Mouse (Mus musculus): ENCODE results near the gene Myo19. TPM values are rescaled to one million over a fixed set of nuclear protein-coding genes. Genes with fewer than 3 reads are reported as not detected.

The Myo19 gene
- polyA plus RNA-seq, 1 experiment: 5.3 TPM

DNA sequence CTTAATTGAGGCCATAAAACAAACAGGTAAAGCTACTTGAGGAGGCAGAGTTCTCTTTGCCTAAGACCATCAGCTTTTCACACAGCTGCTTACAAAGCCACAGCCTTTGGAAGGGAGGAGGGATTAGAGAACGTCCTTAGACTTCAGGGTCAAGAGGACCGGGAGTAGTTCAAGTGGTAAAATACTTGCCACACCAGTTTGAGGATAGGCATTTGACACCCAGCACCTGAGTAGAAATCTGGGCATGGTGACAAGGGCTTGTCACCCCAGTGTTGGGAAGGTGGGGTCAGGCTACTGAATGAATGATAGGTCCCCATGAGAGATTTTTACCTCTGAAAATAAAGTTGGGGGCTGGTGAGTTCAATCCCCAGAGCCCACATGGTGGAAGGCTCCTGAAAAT is 72.7 kb downstream of the Myo19 start:
- Histone ChIP-seq H3K4me1 (ENCODE audit: control insufficient read depth, insufficient read depth, insufficient read length) (no peaks in the 10 kb centered on the region), H3K27me3 (ENCODE audit: control insufficient read depth, insufficient read depth, low read length) (peaks cover 4% of the 10 kb centered on the region; the same call in 1 of the 2 replicates), H3K4me3 (ENCODE audit: extremely low read depth, insufficient read depth, insufficient read length) (no peak overlapping the region), H3K36me3 (ENCODE audit: control insufficient read depth, insufficient read depth, low read length) (no peaks in the 10 kb centered on the region), H3K27ac (ENCODE audit: insufficient read depth, low read length) (no peak overlapping the region)
- no peak for DNase-seq (ENCODE audit: low read depth in 1 of 2, low spot score in 2 of 2)
- TF ChIP-seq POLR2A (IDR thresholded peaks at IDR 0.05; ENCODE audit: low read depth, low read length) (no peak), CTCF (IDR thresholded peaks at IDR 0.05; ENCODE audit: extremely low read depth, insufficient read depth, insufficient read length, insufficient replicate concordance) (no peak)
- WGBS: 56% methylated on average over 2 of the region's 2 CpGs

DNA sequence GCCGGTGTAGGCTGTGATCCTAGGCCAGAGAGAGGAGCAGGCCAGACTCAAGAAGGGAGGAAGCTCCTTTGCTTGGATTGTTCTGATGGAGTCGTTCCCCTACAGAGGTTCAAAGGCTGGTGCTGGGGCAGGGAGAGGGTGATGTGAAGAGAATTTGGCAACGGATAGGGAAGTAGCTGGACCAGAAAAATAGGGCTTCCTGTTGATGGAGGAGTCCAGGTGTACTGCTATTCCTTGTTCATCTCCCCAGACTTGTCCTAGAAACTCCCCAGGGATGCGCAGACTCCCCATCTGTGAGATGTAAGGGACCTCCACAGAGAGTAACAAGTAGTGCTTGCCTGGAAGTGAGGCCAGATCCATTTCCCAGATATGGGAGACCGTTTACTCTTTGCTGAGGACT is 76.5 kb downstream of the Myo19 start:
- H3K36me3 ChIP-seq (ENCODE audit: control insufficient read depth, insufficient read depth, low read length): no peaks in the 10 kb centered on the region
- no peak for TF ChIP-seq CTCF (IDR thresholded peaks at IDR 0.05; ENCODE audit: extremely low read depth, insufficient read depth, insufficient read length, insufficient replicate concordance)
- no peak for TF ChIP-seq POLR2A (IDR thresholded peaks at IDR 0.05; ENCODE audit: low read depth, low read length)
- peaks cover 10% of the 10 kb centered on the region for H3K27me3 ChIP-seq (ENCODE audit: control insufficient read depth, insufficient read depth, low read length)
- H3K27ac ChIP-seq (ENCODE audit: insufficient read depth, low read length): no peak overlapping the region
- 24% methylated on average over 5 of the region's 5 CpGs for WGBS
- no peaks in the 10 kb centered on the region for H3K4me1 ChIP-seq (ENCODE audit: control insufficient read depth, insufficient read depth, insufficient read length)
- no peak for DNase-seq (ENCODE audit: low read depth in 1 of 2, low spot score in 2 of 2)
- H3K4me3 ChIP-seq (ENCODE audit: extremely low read depth, insufficient read depth, insufficient read length): no peak overlapping the region

DNA sequence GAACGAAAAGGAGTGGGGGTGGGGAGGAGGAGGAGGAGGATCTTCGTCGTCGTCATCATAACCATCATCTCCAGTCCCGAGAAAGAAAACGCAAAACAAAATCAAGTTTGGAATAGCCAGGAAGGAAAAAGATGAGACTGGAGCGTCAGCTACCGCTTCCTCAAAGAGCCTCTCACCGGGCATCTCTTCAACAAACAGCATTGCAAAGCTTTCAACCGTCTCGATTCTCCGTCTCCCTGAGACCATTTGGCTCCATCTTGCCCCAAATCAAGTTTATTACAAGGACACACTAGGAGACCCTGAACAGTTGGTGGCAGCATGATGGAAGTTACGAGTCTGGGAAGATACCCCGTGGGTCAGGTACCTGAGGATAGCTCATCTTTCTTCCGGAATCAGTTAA is 77.2 kb downstream of the Myo19 start:
- WGBS: 9% methylated on average over 15 of the region's 15 CpGs
- no peak overlapping the region for H3K4me3 ChIP-seq (ENCODE audit: extremely low read depth, insufficient read depth, insufficient read length)
- H3K4me1 ChIP-seq (ENCODE audit: control insufficient read depth, insufficient read depth, insufficient read length): no peaks in the 10 kb centered on the region
- H3K27me3 ChIP-seq (ENCODE audit: control insufficient read depth, insufficient read depth, low read length): peaks cover 10% of the 10 kb centered on the region
- no peak overlapping the region for H3K27ac ChIP-seq (ENCODE audit: insufficient read depth, low read length)
- no peaks in the 10 kb centered on the region for H3K36me3 ChIP-seq (ENCODE audit: control insufficient read depth, insufficient read depth, low read length)
- TF ChIP-seq POLR2A (IDR thresholded peaks at IDR 0.05; ENCODE audit: low read depth, low read length) (no peak), CTCF (IDR thresholded peaks at IDR 0.05; ENCODE audit: extremely low read depth, insufficient read depth, insufficient read length, insufficient replicate concordance) (no peak)
- DNase-seq (ENCODE audit: low read depth in 1 of 2, low spot score in 2 of 2): no peak

DNA sequence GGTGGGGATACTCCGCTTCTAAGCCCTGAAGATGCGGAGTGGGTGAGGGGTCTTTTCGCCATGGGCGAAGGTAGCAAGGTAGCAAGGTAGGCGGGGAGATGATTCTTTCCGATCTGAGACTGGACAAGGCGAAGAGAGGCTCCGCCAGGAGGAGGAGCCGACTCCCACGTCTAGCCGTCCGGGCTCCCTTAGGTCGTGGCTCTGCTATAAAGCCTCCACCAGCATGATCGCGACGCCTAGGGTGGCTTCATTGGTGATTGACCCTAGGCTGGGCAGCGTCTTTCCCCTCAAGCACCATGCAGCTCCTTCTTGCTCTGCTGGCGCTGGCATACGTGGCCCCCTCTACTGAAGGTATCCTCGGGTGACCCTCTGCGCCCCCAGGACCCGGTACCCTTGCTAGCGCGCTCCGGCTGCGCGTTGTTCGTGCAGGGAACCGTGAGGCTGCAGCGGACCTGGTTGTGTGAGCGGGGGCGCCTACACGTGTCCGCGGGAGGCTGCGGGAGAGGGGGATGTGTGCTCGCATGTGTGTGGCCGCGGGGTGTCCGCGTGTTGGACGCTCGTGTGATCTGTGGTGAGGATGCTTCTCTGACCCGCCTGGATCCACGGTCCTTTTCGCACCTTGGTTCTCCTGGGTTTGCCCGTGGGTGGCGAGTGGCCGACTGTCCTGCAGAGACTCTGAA is 77.8 kb downstream of the Myo19 start, which contains the start of gene Car4:
Car4 (plus strand) TSS at position 196 of the 680 bp plus-strand sequence.
- TF ChIP-seq POLR2A (IDR thresholded peaks at IDR 0.05; ENCODE audit: low read depth, low read length): no peak
- TF ChIP-seq CTCF (IDR thresholded peaks at IDR 0.05; ENCODE audit: extremely low read depth, insufficient read depth, insufficient read length, insufficient replicate concordance): no peak
- 5% methylated on average over 49 of the region's 49 CpGs for WGBS
- Histone ChIP-seq H3K36me3 (ENCODE audit: control insufficient read depth, insufficient read depth, low read length) (no peaks in the 10 kb centered on the region), H3K4me3 (ENCODE audit: extremely low read depth, insufficient read depth, insufficient read length) (no peak within 1 kb of the TSS), H3K27me3 (ENCODE audit: control insufficient read depth, insufficient read depth, low read length) (peaks cover 10% of the 10 kb centered on the region), H3K4me1 (ENCODE audit: control insufficient read depth, insufficient read depth, insufficient read length) (no peaks in the 10 kb centered on the region), H3K27ac (ENCODE audit: insufficient read depth, low read length) (no peak within 1 kb of the TSS)
- no peak for DNase-seq (ENCODE audit: low read depth in 1 of 2, low spot score in 2 of 2)

DNA sequence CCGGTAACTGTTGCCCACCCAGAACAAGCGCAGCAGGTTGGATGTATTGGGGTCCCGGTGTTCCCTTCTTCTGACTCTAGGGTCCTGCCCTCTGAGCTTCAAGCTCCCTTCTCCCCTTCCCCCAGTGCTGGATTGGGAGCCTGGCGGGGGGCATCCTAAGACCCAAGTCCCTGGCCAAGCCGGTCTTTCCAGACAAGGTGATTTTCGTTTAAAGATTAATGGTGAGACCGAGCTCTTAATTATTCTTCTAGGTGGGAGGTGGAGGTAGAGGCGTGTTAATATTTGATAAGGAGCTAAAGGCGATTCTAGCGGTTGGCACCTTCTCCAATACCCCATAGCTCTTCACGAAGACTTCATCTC is 78.3 kb downstream of the Myo19 start:
- no peak overlapping the region for H3K27ac ChIP-seq (ENCODE audit: insufficient read depth, low read length)
- H3K4me3 ChIP-seq (ENCODE audit: extremely low read depth, insufficient read depth, insufficient read length): no peak overlapping the region
- 13% methylated on average over 11 of the region's 11 CpGs for WGBS
- no peak for DNase-seq (ENCODE audit: low read depth in 1 of 2, low spot score in 2 of 2)
- H3K36me3 ChIP-seq (ENCODE audit: control insufficient read depth, insufficient read depth, low read length): no peaks in the 10 kb centered on the region
- no peaks in the 10 kb centered on the region for H3K4me1 ChIP-seq (ENCODE audit: control insufficient read depth, insufficient read depth, insufficient read length)
- peaks cover 10% of the 10 kb centered on the region for H3K27me3 ChIP-seq (ENCODE audit: control insufficient read depth, insufficient read depth, low read length)
- TF ChIP-seq POLR2A (IDR thresholded peaks at IDR 0.05; ENCODE audit: low read depth, low read length) (no peak), CTCF (IDR thresholded peaks at IDR 0.05; ENCODE audit: extremely low read depth, insufficient read depth, insufficient read length, insufficient replicate concordance) (no peak)

DNA sequence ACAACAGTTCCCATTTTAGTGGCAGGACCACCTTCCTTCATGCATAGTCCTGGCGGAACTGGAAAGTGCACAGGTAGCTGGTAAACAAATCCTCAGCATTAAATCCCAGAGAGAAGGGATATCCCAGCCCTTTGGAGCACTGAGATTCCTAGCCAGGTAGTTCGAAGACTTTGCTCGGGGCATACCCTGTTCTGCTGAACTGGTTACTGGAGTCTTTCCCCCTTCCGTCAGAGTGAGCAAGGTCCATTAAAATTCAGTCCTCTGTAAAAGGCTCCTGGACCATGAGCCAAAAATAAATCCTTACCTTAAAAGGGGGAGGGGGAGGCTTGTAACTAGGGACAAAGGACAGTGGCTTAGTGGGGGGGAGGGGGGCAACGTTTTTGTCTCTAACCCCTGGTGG is 79.2 kb downstream of the Myo19 start:
- DNase-seq (ENCODE audit: low read depth in 1 of 2, low spot score in 2 of 2): no peak
- WGBS: 48% methylated on average over 5 of the region's 5 CpGs
- no peaks in the 10 kb centered on the region for H3K4me1 ChIP-seq (ENCODE audit: control insufficient read depth, insufficient read depth, insufficient read length)
- TF ChIP-seq POLR2A (IDR thresholded peaks at IDR 0.05; ENCODE audit: low read depth, low read length) (no peak), CTCF (IDR thresholded peaks at IDR 0.05; ENCODE audit: extremely low read depth, insufficient read depth, insufficient read length, insufficient replicate concordance) (no peak)
- no peaks in the 10 kb centered on the region for H3K36me3 ChIP-seq (ENCODE audit: control insufficient read depth, insufficient read depth, low read length)
- H3K27ac ChIP-seq (ENCODE audit: insufficient read depth, low read length): no peak overlapping the region
- no peak overlapping the region for H3K4me3 ChIP-seq (ENCODE audit: extremely low read depth, insufficient read depth, insufficient read length)
- peaks cover 10% of the 10 kb centered on the region for H3K27me3 ChIP-seq (ENCODE audit: control insufficient read depth, insufficient read depth, low read length)

DNA sequence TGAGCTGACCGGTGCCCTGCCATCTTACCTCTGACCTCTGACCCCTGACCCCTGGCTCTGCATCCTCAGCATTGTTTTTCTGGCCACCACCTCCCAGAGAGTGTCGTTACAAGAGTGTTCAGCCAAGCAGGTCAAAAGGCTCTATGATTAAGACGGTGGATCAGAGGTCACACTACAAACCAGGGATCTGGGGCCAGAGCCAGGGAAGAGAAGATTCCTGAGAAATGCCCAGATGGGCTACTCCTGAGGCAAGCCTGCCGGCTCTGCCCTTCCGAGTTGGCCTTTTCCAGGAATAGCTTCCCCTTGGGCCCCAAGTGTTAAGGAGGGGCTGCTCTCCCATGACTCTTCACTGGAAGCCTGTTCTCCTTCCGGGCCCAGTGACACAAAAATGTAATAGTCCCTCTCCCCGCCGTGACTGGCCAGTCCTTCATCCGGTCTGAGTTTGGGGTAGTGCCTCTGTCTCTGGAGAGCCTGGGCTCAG is 79.8 kb downstream of the Myo19 start:
- 13% methylated on average over 9 of the region's 9 CpGs for WGBS
- Histone ChIP-seq H3K36me3 (ENCODE audit: control insufficient read depth, insufficient read depth, low read length) (no peaks in the 10 kb centered on the region), H3K27ac (ENCODE audit: insufficient read depth, low read length) (no peak overlapping the region), H3K27me3 (ENCODE audit: control insufficient read depth, insufficient read depth, low read length) (peaks cover 10% of the 10 kb centered on the region), H3K4me3 (ENCODE audit: extremely low read depth, insufficient read depth, insufficient read length) (no peak overlapping the region), H3K4me1 (ENCODE audit: control insufficient read depth, insufficient read depth, insufficient read length) (no peaks in the 10 kb centered on the region)
- TF ChIP-seq POLR2A (IDR thresholded peaks at IDR 0.05; ENCODE audit: low read depth, low read length) (no peak), CTCF (IDR thresholded peaks at IDR 0.05; ENCODE audit: extremely low read depth, insufficient read depth, insufficient read length, insufficient replicate concordance) (no peak)
- no peak for DNase-seq (ENCODE audit: low read depth in 1 of 2, low spot score in 2 of 2)
